Mouse (Mus musculus) kidney, postnatal 4 days (tissue): ENCODE results near the gene Pip4k2b.
"Not testable (repeated sequence)": the region's sequence is repeated elsewhere in the genome, so short reads cannot be mapped to it uniquely, and the experiment has no call there.

Source experiments
- DNase-seq, 2 experiments: peaks; one replicate each; pipeline ENCODE4 v3.0.0; 2021; ENCODE audit warnings: mixed read lengths in 2 of 2

Gene Pip4k2b

DNA sequence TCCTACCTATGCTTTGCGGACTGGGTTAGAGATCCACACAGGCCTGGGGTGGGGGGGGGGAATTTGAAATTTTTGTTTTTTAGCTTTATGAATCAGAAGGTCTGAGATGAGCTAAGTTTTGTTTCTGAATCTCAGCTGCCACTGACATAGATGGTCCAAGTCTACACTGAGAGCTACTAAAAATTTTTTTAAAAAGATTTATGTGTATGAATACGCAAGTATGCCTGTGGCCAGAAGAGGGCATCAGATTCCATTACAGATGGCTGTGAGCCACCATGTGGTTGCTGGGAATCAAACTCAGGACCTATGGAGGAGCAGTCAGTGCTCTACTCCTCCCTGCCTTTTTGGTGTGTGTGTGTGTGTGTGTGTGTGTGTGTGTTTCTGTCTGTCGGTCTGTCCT is 30.1 kb downstream of the Pip4k2b start:
- DNase-seq, result no peak

DNA sequence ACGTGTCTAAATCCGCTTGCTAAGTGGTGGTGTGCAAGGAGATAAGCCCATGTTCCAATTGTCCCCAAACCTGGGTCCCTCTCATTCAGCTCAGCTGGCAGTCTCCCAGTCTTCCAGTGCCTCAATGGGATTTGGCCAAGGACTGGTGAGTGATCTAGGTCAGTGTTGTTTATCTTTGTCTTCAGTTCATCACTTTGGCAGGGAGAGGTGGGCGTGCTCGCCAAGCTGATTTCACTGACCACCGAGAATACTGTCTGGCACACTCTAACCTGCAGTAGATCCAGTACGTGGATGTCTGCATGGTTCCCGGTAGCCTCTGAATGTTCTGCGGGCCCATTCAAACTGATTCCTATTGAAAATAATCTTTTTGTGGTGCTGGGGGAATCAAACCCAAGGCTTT is 30.6 kb downstream of the Pip4k2b start:
- no peak for DNase-seq

DNA sequence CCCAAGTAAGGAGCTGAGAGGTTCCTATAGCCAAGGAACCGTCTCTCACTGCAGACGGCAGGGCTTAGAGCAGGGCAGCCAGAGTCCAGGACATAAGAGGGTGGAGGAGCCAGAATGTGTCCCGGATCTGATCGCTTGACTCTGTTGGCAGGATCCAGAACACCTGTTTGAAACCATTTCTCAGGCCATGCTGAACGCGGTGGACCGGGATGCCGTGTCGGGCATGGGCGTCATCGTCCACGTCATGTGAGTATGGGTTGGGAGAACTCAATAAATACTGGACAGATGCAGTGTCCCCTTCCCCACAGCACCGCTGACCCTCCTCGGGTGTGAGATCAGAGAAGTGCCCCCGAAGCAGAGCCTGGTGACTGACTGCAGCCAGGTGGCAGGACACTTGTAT is 32.2 kb downstream of the Pip4k2b start:
- no peak for DNase-seq

DNA sequence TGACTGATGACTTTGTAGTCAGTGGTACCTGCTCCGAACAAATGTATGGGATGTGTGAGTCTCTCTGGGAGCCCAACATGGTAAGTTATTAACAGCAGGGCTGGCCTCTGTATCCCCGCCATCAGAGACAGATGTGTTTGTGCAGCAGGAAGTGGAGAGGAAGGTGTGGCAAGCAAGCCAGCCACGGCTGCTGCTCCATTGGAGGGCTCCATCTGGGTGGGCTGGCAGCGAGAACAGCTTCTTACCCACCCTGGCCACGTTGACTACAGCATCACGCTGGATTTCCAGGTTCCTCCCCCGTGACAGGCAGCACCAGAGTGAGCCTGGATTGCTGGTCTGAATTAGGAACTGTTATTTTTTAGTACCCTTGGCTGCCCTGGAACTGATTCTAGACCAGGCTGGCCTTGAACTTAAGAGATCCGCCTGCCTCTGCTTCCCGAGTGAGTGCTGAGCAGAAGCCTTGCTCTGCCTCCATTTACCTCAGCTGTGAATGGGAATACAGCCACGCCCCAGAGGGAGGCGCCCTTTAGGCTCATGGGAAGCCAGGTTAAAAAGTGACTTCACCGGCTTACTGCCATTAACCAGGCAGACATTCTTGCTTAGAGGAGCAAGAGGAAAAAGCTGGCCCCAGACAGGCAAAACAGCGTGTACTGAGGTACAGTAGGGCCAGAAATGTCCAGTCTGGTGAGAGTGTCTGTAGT is 33.2 kb downstream of the Pip4k2b start:
- DNase-seq, result no peak

DNA sequence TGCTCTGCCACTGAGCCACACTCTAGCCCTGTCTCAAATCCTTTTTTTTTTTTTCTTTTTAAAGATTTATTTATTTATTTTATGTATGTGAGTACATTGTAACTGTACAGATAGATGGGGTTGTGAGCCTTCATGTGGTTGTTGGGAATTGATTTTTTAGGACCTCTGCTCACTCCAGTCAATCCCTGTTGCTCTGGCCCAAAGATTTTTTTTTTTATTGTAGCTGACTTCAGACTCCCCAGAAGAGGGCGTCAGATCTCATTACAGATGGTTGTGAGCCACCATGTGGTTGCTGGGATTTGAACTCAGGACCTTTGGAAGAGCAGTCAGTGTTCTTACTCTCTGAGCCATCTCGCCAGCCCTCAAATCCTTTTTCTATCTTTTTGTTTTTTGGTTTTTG is 34.4 kb downstream of the Pip4k2b start:
- not testable (repeated sequence) for DNase-seq

DNA sequence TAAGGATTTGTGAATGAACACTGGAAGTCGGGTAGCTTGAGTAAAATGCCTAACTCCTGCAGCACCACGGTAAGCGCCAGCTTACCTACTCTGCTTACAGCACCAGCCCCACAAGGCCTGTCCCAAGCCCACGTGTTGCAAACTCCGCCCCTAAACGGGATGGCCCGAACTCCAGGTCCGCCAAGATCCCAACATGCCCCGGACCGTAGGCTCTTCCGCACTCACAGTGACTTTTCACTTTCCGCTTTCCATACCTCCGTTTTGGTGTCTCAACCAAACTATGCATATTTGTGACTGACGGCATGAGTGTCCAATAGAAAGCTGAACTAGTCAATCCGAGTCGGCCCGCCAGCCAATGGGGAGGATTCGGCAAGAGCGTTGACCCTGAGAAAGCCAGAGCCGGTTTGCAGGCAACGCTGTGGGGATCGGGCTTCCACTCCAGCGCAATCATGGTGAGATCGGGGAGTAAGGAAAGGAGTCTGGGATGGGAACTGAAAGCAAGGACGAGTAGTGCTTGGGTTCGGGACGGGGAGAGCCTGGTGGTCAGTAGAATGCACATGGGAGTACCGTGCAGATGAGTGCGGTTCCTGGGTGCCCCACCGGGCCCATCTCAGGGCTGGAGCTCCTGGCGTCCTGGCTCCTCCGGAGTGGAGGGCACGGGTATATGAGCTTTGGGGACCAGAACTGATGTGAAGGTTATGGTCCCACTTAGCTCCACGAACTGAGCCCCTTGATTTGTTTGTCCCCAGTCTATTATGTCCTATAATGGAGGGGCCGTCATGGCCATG is 41.3 kb downstream of the Pip4k2b start, which contains the start of gene Psmb3:
Gene Psmb3 (plus strand): TSS at position 361 of the 788 bp plus-strand sequence.
- peak; percentile 99 for DNase-seq

DNA sequence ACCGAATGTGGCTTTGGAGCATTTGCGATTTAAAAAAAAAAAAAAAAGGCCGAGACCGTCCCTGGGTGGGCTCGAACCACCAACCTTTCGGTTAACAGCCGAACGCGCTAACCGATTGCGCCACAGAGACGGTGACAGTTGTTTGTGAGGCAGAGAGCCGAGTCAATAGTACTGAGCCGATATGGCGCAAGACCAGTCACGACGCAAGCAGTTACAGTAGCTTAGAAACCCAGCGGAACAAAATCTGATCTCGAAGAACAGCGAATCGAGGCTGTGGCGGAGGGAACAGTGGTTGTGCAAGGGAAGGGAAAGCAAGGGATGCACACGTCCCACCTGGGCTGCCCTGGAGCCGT is 42.1 kb downstream of the Pip4k2b start:
- DNase-seq, result peak; percentile 92 to 93

DNA sequence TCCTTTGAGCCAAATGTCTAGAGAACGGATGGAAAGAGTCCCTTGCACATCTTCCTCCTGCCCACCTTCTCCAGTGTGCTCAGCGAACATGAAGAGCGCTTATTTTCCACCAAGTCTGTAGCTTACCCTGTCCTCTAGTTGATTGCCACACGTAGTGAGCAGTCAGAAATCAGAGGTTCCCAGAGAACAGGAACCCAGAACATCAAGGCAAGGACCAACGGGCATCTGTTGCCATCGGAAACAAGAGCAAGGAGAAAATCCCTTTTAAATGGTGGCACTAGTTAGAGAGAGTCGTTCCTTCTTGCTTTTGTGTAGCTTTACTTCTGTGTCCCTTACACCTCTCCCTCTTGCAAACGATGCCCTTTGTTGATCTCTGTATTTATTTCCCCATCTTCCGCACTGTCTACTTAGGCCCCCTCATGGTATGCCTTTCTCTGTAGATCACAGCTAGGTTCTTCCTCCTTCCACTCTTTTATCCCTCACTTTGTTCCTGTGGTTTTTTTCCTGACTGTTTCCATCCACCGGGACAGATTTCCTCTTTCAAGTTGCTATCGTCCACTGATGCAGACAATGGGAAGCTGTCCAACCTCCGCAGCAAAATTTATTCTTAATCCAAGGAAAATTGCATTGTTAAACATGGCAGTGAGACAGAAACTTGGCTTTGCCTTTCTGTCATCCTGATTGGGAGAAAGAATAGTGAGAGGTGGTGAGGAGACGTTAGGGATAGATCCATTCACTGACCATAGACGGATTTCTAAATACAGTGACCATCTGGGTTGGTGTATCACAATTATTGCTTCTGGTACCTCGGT is 42.7 kb downstream of the Pip4k2b start:
- DNase-seq, result no peak

DNA sequence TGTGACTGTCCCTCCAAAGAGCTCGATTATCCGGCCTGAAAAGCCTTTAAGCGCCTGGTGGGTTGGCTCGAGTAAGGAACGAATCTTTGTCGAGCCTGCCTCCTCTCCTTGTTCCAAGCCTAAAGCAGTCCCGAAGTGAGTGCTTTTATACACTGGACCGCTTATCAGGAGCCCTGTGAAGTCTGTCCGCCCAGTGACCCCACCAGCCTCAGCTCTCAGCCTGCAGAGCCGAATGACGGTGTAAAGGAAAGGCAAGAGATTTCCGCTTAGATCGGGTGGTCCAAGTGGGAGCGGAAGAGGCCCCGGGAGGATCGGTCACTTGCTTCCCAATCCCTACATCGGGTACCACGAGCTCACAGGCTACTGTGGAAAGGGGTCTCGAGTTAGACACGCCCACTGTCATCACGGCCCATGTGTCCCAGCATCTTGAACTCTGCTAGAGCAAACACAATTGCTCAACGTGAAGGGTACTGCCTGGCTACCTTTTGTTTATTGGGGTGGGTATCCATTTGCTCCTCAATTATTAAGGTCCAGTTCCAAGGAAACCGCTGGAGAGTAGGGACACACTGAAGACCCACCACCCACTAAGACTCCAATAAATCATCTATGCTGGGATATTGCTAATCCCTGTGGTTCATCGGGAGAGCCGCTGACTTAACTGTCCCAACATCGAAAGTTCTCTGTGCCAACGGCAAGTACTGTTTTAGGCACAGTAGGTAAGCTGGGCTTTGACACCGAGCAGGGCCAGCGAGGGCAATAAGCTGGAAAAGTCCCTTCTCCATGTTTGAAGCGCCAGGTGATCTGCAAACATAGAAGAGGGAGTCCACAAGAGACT is 43.5 kb downstream of the Pip4k2b start:
- peak; percentile 56 to 70 for DNase-seq

DNA sequence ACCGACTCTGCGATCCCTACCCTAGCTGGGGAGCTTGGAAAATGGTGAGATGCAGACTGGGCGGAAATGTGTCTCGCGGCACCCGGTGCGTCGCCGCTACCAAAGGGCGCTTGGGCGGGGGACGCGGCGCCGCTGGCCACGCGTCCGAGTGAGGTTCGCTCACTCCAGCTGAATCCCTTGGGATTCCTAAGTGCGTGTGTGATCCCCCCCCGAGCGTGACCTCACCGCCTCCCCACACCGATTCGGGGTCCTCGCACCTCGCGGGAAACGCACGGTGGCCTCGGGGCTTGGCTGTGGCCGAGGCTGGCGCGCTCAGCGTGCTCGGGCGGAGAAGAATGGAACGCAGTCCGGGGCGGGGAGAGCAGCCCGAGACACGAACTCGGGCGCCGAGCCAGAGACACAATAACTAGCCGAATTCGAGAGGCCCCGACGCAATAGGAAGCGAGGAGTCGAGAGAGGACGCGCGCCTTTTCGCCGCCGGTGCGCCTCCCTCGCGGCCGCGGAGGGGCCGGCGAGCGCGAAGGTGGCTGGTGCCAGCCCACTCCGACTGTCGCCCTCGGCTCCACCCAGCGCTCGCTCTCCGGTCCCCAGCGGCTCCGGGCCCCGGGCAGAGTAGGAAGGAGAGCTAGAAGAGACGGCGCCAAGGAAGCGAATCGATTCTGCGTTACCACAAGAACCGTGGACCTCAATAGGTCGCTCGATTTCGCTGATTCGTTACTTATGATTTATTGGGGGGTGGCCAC is 44.3 kb downstream of the Pip4k2b start, which contains the start of gene Pcgf2:
Gene Pcgf2 (minus strand): TSS at position 495 of the 743 bp plus-strand sequence.
- DNase-seq, result peak; percentile 87 to 92

DNA sequence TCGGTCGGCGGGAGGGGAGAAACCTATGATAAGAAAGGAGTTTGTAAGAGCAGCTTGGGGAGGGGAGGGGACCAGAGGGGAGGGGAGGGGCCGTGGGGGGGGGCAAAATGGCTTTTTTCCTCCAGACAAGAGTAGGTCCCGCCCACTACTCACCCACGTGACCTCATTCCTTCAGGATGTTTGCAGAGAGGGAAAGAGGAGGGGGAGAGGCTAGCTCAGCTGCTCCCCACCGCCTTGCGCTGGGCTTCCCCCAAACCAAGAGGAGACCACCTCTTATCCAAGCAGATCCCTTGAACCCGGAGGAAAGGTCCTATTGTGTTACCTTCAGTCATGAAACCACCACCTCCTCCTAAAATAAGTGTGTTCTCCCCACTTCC is 44.9 kb downstream of the Pip4k2b start:
- peak; percentile 97 to 98 for DNase-seq

DNA sequence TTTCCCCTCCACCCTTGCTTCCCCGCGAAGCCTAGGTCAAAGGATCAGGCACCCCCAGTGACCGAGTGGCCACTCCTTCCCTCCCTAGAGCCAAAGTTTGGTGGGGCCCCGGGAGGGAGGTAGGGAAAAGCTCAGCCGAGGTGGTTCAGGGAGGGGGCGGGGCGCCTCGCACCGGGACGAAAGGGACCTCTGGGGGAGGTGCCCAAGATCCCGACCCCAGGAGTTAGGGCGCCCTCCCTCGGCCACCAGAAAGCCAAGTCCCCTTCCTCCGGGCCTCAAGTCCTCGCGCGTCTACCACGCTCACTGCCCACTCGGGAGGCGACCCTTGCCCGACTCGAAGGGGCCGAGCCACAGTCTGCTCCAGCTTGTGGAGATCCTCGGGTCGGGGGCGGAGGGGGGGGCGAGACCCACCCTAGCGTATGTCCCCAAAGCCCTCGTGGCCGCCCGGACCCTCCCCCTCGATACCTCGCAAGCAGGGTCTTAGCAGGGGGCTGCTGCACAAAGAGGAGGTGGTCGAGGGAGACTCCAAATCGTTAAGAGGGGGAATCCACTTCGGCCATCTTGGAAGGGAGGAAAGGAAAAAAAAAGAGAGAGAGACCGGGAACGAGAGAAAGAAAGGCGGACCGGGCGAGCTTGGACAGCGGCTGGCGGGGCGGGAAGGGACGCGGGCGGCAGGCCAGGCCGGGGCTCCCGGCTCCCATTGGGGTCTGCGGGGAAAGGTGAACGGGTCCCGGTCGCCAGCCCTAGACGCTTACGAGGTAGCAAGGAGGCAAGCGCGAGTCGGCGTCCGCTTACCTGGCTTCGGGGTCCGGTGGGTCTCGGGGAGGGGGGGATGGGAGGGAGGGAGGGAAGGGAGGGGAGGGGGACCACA is 45.5 kb downstream of the Pip4k2b start:
- peak; percentile 90 to 94 for DNase-seq

DNA sequence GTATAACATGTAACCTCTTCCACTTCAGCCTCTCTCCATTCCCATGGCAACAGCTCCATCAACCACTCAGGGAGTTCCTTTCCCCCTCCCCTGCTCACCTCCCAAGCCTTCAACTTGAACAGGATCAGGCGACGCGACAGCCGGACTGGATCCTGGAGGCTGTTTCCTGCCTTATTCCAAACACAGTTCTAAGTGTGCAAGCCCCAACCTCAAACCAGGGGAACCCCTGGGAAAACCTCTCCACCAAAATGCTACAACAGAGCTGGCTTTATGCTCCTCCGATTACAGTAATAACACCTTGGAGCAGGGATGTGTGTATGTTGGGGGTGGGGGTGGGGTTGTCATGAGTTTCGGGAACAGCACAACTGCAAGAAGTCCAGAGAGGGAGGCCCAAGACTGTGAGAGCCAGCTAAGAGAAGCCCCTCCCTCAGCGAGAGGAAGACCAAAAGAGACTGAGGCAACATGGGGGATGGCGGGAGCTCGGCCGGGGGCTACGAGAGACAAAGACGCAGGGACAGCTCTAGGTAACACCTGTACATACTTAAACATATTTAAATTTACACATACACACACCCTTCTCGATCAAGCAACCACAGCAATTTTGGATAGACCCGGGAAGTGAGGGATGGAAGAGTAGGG is 46.5 kb downstream of the Pip4k2b start:
- DNase-seq, result peak in 1 of 2 experiments; percentile 57

DNA sequence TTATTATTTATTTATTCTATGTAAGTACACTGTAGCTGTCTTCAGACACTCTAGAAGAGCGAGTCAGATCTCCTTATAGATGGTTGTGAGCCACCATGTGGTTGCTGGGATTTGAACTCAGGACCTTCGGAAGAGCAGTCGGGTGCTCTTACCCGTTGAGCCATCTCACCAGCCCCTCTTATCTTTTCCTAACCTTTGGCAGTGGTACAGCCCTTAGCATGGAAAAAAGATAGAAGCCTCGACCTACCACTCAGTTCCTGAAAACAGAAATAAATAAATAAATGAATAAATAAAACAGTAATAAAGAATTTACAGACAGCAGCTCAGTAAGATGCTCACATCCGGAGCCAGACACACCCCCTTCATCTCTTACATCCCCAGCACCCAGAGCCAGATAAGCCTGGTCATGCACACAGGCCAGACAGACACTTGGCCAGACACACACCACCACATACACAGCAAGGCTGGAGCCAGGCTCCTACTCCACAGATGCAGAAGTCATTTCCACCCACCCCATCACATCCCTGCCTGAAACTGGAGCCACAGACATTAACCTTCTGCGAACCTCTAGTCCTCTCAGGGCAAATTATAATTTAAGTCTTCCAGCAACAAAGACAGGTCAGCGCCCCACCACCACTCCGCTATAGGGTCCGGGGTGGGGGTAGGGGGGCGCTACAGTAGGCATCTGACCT is 47.2 kb downstream of the Pip4k2b start:
- DNase-seq, result peak in 1 of 2 experiments; percentile 24

DNA sequence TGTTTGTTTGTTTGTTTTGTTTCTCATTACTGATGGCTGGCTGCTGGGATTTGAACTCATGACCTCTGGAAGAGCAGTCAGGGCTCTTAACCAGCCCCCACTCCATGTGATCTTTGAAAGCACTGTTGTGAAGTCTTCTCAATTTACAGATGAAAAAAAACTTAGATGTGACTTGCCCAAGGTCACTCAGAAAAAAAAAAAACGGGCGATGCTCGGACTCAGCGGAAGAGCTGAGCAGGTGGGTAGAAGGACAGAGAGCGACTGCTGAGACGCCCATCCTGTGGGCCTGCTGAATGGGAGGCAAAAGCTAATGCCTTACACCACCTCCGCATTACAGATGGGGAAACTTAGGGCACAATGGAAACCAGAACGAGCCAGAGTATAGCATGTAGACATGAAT is 47.8 kb downstream of the Pip4k2b start:
- no peak for DNase-seq

DNA sequence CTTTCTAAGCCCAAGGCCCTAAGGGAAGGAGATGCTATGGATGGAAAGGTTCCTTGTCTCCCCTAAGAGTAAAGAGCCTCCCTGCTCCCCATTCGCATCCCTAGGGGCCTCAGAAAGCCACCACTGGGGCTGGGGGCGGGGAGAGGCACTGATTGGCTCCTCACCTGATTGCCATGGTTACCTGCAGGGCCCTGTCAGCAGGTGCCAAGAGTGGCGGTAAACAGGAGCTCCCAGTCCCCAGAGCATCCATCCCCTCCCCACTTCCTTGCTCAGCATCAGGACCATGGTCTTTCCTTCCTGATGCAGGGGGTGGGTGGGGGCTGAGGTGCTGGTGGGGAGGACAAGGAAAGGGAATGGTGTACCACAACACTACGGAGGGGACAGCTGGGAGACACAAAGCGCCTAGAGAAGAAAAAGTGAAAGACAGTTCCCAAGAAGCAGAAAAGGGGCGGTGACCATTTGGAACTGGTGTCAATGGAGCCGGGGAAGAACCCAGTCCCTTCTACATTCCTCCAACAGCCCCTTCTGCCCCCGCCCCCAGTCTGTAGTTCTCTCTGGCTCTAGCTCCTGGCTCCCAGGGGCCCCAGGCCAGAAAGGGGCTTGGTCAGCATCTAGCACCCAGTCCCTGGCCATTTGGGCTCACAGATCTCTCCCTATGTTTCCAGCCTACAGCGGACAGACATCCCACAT is 48.6 kb downstream of the Pip4k2b start:
- DNase-seq, result peak in 1 of 2 experiments; percentile 33

DNA sequence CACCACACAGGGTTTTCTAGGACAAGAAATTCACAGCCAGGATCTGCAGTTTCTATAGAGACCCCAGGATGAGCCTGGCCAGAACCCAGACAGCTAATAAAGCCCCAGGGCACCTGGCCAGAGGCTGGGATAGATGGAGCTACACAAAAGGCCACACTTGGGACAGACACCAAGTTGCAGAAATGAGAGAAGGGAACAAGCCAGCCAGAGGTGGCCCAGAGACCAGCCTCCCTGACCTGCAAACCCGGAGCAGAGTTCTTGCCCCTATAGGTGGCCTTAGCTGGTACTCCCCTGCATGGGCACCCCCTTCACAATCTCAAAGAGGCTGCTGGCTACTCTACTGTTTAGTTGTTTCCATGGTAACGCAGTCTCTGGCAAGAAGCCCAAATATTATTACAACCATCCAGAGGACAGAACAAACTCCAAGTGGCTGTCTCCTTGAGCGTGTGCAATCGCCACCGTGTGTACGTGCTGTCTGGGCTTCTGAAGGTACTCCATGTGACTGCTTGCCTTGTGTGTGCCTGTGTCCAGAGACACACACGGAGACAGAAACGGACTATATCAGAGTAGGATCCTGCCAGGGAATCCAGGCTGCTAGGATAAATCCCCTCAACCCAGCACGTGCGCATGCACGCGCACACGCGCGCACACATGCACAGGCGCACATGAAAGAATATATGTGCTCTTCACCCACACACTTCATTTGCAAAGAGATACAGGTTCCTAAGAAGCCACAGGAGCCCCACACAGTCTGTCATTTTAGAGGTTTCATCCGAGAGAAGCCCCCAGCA is 49.4 kb downstream of the Pip4k2b start:
- peak in 1 of 2 experiments; percentile 50 for DNase-seq

DNA sequence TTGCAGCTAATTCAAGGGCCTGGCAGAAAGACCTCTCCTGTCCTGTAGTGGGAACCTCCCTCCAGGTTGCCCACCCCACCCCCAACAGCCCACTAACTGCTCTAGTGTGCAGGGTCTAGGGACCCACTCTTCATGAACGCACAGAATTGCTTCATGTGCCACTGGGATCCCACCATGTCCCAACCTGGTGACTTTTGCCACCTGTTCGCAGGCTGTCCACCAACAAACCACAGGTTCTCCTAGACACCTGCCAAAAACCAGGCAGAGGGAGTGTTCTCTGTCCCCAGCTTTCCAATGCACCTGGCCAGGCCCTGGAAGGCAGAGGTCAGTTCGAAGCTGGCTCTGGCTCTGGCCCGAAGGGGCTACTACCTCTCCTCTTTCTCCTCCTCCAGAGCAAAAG is 50.1 kb downstream of the Pip4k2b start:
- DNase-seq, result no peak
